In the genomic region with DNA sequence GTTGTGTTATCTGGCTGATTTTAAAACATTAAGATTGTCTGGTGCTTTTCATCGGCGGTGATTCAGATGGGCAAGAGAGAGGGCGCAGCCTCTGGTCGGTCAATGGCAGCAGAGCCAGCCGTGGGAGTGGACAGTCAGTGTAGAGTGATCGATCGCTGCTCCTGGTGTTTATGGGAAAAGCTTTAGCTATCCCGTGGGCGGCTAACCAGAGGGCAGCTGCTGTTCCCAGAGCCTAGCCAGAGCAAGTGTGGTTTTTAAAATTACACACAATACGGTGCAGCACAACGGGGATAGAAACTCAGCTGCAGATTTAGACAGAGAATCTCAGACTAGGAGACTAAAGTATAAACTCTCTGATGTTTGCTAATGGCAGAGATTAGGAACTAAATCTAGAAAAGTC, we compare ENCODE assay signal across 16 mouse cellular contexts.
"Had no signal": no experiment of that assay in that cellular context is flagged by ENCODE, and none has a peak within 500 bp of the region (broad histone marks: within the 10 kb centered on the region; RNA-seq: fewer than 3 reads in every experiment).

No protein-coding gene starts in this region.

- H3K9me3 ChIP-seq: neural tube, embryonic 13.5 days; neural tube, embryonic 15.5 days; stomach, embryonic 15.5 days had no signal

- DNase-seq: retina, postnatal 1 day; right cerebral cortex, adult 18-20 months; right cerebral cortex, postnatal 14 days; right cerebral cortex, postnatal 25 days; right cerebral cortex, postnatal 4 days; spleen, adult 18-20 months; thymus, adult 18-20 months; thymus, adult 2 months; thymus, postnatal 14 days; thymus, postnatal 25 days; thymus, postnatal 36 days; thymus, postnatal 4 days had no signal

- H3K4me2 ChIP-seq: neural tube, embryonic 13.5 days; neural tube, embryonic 15.5 days; stomach, embryonic 15.5 days had no signal

- H3K4me3 ChIP-seq: neural tube, embryonic 13.5 days; neural tube, embryonic 15.5 days; stomach, embryonic 15.5 days had no signal

- H3K27ac ChIP-seq: neural tube, embryonic 13.5 days; neural tube, embryonic 15.5 days; stomach, embryonic 15.5 days; stomach, postnatal 0 days had no signal

- H3K9ac ChIP-seq: neural tube, embryonic 13.5 days; neural tube, embryonic 15.5 days; stomach, embryonic 15.5 days had no signal

- H3K4me1 ChIP-seq: neural tube, embryonic 13.5 days; neural tube, embryonic 15.5 days; stomach, embryonic 15.5 days had no signal

- H3K27me3 ChIP-seq: neural tube, embryonic 13.5 days; neural tube, embryonic 15.5 days; stomach, embryonic 15.5 days had no signal

- H3K36me3 ChIP-seq: neural tube, embryonic 13.5 days; neural tube, embryonic 15.5 days; stomach, embryonic 15.5 days had no signal
